Mouse (Mus musculus): ENCODE measurements at regions not wholly inside any gene's neighbourhood (a gene's known extent, or its start where the extent isn't known, plus 50 kb on each side); places are given as distances from the start of the nearest gene placed in this dataset.

DNA sequence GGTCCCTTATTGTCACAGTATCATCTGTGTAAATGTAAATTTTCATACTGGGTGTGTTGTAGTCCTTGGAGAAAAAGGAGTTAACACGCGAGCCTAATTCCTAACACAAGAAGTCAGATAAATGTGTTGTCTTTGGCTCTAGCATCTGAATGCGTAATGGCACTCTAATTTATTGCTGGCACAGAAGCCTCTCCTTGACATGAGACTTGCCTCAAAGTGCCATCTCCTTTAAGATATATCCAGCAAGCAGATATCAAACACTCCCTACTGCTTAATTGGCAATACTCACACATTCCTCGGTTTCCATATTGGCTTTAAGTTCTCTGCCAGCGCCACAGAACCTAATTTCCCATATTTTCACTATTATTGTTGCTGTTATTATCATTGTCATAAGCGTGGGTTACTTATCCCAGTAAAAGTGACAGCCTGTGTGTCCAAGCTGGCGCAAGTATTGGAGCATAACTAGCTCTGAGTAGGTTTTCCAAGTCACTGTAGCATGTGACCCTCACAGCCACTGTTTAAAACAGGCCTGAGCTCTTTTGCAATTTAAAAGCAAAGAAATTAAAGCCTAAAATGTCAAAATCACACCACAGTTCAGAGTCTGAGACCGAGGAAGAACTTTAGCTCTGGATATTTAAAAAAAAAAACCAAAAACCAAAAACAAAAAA lies 156.9 kb upstream of the Gorab start:
- no peak for DNase-seq (ENCODE audit: extremely low spot score, low spot score)

DNA sequence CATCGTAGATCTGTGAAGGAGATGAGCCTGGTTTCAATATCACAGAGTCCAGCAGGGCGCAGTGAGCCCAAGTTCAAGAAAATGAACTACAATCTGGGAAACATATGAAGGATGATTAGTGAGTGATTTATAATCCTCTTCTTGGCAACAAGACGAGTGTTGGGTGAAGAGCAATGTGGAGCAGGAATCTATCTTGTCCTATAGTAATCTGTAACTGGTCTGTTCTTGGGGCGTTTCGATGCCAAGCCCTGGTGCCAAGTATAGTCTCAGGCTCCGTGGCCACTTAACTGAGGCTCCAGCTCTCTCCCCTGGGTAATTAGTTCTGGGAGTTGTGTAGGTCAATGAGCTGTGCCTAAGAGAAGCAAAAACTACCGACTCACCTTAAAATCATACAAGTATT lies 154.4 kb upstream of the Gorab start:
- DNase-seq (ENCODE audit: extremely low spot score, low spot score), result no peak

GRCm38 (mm10) chr1:163555185-163555584 lies 151.7 kb upstream of the Gorab start:
- DNase-seq (ENCODE audit: extremely low spot score, low spot score), result no peak

DNA sequence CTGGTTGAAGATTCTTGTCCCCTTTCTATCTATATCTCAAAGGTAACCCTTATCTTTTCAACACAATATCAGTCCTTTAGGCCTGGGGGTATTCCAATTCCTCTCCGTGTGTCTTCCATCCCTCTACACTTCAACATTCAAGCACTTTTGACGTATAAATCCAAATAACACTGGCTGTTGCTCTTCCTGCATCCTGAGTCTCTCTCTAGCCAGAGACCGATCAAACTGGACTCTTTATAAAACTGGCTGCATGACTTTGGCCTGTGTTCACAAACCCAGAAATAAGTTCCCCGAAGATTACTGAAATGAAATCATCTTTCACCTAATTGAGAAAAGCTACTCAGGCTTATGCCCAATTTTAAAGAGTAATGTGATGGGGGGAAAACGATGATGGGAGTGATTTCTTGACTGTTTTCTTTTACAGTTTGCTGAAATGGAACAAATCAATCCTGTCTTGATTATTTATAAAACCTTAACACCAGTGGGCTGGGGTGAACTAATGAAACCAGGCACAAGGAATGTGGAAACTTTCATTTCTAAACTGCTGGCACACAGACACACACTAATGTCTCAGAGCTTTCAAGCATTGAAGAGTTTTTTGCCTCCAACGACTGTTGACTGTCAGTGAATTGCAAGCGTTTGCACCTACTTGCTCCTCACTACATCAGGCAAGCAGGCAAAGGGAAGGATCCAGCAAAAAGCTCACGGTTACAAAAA lies 135.5 kb upstream of the Gorab start:
- DNase-seq (ENCODE audit: extremely low spot score, low spot score), result no peak

DNA sequence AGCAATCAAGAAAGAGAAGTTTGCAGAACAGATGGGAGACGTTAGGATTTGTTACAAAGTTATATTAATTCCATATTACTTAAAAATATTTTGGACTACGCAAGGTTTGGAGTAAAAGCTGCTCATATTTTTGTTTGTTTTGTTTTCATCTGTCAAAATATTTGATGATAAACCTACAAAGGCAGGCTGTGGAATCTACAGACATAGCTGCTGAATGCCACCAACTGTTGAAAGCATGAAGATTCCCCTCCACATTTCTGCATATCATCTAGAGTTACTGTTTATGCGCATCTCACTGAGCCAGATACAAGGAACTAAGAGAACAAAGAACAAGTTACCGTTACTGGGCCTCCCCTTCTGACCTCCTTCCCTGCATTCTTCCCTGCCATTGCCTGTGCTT lies 127.1 kb upstream of the Gorab start:
- no peak for DNase-seq (ENCODE audit: extremely low spot score, low spot score)

GRCm38 (mm10) chr1:163517966-163518365 lies 114.5 kb upstream of the Gorab start:
- DNase-seq (ENCODE audit: extremely low spot score, low spot score), result no peak

DNA sequence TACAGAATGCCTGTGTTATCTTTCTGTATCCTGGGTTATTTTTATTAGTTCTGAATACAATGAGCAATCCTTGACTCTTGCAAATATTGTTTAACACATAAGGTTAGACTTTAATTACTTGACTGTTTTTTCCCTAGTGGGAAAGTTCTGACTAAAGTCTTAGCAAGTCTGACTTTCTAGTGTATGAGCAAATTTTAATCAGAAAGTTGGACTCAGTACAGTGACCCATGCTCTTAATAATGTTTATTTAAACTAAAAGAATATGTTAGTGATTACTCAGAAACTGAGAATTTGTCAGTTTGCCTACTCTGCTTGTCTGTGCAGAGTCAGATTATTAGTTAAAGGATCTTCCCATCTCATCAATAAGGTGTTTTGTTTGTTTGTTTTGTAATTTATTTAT lies 109.4 kb upstream of the Gorab start:
- no peak for DNase-seq (ENCODE audit: extremely low spot score, low spot score)

DNA sequence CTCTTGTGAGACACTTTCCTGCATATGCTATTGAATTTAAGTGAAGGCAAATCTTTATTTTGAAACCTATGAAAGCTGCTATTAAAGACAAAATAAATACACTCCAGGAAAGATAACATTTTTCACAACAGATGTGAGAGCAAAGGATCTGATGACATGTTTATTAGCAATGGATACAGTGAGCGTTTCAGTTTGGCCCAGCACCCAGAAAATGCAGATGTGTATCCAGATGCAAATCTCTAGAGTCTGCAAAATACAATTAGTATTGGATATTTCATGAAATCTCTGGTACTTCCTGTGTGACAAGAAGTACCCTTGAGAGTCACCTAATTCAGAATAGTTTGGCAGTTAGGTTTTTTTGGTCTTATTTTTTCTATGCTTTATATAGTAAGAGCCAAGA lies 108.5 kb upstream of the Gorab start:
- DNase-seq (ENCODE audit: extremely low spot score, low spot score), result no peak

- no peak for DNase-seq (ENCODE audit: extremely low spot score, low spot score)
Measured at GRCm38 (mm10) chr1:163505035-163505434, 101.6 kb upstream of the Gorab start.

- DNase-seq (ENCODE audit: extremely low spot score, low spot score), result no peak
Measured at GRCm38 (mm10) chr1:163502557-163502956, 99.1 kb upstream of the Gorab start.

DNA sequence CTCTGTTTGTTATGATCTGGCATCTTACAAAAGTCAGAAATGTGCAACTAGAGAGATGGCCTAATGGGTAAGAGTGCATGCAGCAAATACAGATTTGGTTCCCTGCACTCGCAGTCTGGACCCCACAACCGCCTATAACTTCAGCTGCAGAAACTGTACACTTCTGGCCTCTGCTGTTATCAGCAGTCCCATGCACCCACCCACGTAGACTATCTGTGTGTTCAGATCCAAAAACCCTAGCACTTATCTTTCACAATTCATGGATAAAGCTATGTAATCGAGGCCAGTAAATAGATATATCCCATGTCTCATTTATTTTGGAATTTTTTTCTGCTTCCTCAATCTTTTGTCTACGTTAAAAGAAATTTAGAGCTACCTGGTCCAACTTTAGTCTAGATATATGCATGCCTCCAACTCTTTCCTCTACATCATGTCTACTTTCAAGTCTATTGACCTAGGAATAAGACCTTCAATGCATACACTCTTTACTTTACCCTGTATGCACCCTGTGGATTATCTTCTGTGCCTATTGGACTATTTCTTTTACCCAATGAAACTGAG lies 95.0 kb upstream of the Gorab start:
- no peak for DNase-seq (ENCODE audit: extremely low spot score, low spot score)

DNA sequence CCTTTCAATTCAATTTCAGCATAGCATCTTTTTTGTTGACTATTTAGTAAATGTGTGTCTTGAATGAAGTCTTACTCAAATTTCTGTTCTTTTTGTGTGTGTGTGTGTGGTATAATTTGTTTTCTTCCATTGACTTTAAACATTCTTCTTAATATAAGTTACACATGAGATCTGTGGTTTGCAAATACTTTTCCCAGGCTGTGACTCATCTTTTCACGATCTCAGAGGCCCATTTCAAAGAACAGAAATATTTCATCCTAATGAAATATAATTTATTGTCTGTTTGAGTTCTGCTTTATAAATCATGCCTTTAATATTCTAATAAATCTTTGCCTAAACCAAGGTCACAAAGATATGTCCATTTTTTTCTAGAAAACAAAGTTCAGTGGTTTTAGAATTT lies 92.9 kb upstream of the Gorab start:
- no peak for DNase-seq (ENCODE audit: extremely low spot score, low spot score)

DNA sequence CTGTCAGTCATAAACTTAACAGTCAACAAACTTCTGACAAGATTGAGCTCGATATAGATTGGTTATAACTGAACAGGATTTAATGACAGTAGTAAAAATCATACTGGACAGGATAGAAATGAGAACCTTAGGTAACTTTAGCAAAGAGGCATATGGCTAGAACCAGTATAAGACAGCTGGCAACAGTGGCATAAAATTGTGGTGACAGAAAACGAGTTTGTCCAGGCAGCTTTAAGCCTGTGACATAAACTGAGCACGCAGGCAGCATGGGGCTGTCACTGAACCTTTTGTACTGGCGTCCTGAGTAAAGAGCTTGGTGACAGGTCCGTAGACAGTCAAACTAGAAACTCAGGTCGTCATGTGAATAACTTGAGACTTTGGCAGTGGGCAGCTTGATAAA lies 85.1 kb upstream of the Gorab start:
- no peak for DNase-seq (ENCODE audit: extremely low spot score, low spot score)

DNA sequence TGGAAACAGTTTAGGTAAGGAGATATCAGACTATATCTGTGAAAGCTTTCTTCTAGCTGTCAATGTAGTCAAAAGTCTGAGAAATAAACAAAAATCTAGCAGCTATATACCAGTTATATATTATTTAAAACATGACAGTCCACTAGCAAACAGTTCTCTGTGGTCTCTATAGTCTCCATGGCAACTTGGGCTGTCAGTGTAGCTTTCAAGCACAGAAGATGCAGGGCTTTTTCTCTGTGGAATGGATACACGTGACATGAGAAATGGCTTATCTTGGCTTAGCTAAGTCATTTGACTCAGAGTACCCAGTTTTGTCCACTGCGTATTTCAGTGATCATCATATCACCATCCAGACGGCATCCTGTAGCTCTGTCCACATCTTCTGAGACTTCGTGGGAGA lies 84.6 kb upstream of the Gorab start:
- no peak for DNase-seq (ENCODE audit: extremely low spot score, low spot score)

- DNase-seq (ENCODE audit: extremely low spot score, low spot score), result no peak
Measured at GRCm38 (mm10) chr1:163483098-163483497, 79.6 kb upstream of the Gorab start.

- no peak for DNase-seq (ENCODE audit: extremely low spot score, low spot score)
Measured at GRCm38 (mm10) chr1:163477478-163478167, 74.2 kb upstream of the Gorab start.

DNA sequence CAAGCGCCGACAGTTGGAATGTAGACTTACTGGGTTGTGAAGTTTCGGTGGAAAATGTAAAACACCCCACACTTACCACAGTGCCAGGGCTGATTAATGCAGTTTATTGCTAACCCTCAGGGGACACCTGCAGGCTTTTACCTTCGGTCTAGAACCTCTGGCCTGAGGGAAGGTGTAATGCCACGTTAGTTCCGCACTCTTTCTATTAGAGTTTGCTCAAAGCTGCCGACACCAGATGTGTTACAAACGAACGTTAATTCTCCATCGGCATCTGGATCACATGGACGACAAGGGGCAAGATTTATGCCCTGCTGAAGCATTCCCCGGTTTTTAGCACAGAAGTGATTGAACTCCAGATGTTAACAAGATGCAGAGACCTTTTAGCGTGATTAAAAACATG lies 57.7 kb upstream of the Gorab start:
- DNase-seq (ENCODE audit: extremely low spot score, low spot score), result peak; percentile 16

GRCm38 (mm10) chr1:163456366-163456765 lies 52.9 kb upstream of the Gorab start:
- no peak for DNase-seq (ENCODE audit: extremely low spot score, low spot score)

Measured in neural tube, embryonic 10.5 days (tissue).